Mouse (Mus musculus) regulatory T cell (primary cell): ENCODE results near the gene Adgrv1.

ENCODE experiments used
- in situ Hi-C: fragments of 300-600 bp; cut with MboI, MseI; formaldehyde crosslinking; loops from one replicate; pipeline ENCODE4 v1.15.1; 2025; ENCODE audit warnings: high pct_unique_total_duplicates

Gene Adgrv1

GRCm38 (mm10) chr13:81425111-81425510 is 207.8 kb downstream of the Adgrv1 start:
- in situ Hi-C loops: no loop called here

- in situ Hi-C loops: no loop called here
These were observed 209.0 kb downstream of the Adgrv1 start for GRCm38 (mm10) chr13:81424002-81424401.

- in situ Hi-C loops: no loop called here
These were observed 225.0 kb downstream of the Adgrv1 start for GRCm38 (mm10) chr13:81407881-81408460.

GRCm38 (mm10) chr13:81402826-81403225 is 230.1 kb downstream of the Adgrv1 start:
- in situ Hi-C loops: no loop called here

DNA sequence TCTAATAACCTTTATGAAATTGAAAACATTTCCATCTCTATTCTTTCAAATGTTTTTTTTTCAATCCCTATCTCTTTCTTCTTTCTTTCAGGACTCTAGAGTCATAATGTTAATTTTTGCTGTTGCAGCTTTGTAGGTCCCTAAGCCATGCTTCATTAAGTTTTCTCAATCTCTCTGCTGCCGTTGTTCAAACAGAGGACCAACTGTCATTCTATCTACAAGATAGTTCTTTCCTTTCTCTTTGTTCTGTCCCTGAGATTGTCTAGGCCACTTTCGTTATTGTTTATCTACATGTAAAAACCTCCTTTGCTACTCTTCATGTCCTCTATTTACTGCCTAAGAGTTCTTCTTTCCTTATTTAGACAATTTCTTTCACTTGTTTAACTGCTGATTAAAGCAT is 230.8 kb downstream of the Adgrv1 start:
- in situ Hi-C loops: no loop called here

DNA sequence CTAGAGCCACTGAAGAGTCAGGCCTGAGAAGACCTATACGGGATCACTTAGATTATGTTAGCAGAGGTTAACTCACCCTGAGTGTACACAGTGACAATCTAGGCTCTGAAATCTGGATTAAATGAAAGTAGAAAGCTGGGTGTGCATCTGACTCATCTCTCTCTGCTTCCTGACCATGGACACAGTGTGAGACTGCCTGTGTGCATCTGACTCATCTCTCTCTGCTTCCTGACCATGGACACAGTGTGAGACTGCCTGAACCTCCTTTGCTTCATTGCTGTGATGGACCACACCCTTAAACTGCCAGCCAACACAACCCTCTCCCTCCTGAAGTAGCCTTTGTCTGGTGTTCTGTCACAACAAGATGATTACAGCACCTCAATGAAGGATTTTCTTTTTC is 231.2 kb downstream of the Adgrv1 start:
- in situ Hi-C loops: no loop called here

DNA sequence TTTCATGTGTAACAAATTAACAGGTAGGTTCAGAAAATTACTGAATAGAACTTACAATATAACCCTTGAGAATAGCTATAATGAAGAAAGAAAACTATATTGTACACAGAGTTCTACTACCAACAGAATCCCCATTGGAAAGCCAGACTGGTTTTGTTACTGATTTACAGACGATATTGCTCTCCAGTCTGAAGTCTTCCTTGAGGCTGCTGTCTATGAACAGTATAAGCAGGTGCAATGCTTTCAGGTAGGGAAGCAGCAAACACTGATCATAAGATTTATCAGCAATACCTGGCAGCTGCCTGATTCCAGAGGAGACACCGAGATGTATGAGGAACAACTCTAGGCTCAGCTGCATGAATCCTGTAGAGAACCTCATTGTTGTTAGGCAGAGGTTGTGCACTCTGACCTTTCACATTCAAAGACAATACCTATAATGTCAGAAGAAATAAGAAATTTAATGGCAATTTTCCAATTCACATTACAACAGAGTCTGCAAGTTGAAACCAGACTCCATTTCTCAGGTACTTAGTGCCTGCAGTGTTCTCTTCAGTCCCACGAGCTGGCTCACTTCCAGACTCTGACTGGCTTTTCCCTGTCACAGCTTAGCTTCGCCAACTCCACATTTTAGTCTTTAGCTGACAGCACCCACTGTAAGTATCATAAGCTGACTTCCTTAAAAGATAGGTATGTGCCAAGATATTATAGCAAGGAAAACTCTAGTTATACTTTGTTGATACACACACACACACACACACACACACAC is 247.2 kb downstream of the Adgrv1 start:
- in situ Hi-C loops: no loop called here

DNA sequence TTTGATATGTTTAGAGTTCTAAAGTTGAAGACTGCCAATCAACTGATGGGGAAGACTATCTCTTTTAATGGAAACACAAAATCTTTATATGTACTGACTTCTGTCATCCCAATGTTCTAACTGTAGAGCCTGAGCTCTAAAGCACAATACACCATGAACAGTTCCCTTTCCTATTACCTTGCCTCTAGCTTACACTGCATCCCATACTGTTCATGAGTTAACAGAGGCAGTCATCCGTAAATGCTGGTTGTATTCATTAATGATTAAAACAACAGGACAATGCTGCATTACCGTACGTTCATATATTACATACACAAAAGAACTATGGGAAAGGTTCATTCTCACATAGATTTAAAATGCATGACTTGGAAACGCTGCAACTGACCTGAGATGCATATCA is 251.1 kb downstream of the Adgrv1 start:
- in situ Hi-C loops: no loop called here

- in situ Hi-C loops: loop anchor here (10.0 kb wide), 1 partner anchor 516 kb away; no protein-coding TSS in a partner anchor
These were observed 262.0 kb downstream of the Adgrv1 start for GRCm38 (mm10) chr13:81370801-81371456.

GRCm38 (mm10) chr13:81370196-81370595 is 262.8 kb downstream of the Adgrv1 start:
- in situ Hi-C loops: loop anchor here (10.0 kb wide), 1 partner anchor 515 kb away; no protein-coding TSS in a partner anchor

GRCm38 (mm10) chr13:81369564-81369963 is 263.4 kb downstream of the Adgrv1 start:
- in situ Hi-C loops: loop anchor here (5.0 kb wide), 1 partner anchor 492 kb away; no protein-coding TSS in a partner anchor

- in situ Hi-C loops: loop anchor here (5.0 kb wide), 1 partner anchor 492 kb away; no protein-coding TSS in a partner anchor
These were observed 264.0 kb downstream of the Adgrv1 start for GRCm38 (mm10) chr13:81368987-81369386.

DNA sequence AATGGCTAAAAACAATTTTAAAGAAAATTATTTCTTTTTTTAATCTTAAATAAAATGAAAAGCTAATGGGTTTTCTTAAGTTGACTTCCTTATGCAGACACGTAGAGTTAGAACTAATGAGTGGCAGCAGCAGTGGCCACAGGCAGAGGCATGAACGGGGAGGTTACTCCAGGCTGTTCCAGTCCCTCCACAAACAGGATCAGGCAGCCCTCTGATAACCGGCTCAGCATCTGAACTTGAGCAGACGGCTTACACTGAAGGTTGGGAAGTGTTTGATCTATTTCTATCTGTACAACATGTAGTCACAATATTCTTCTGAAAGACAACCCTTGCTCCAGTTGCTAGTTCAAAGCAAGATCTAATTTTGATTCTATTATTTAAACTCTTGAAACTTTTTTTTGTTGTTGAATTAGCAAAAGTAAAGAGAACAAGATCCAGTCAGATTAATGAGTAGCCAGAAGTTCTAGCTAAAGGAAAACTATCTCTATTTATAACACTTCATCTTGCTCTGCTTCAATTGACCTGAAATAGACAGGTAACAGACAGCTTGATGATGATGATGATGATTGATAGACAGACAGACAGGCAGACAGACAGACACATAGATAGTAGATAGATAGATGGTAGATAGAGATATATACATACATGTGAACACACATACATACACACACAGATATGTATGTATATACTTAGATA is 265.1 kb downstream of the Adgrv1 start:
- in situ Hi-C loops: loop anchor here (5.0 kb wide), 1 partner anchor 491 kb away; no protein-coding TSS in a partner anchor

- in situ Hi-C loops: no loop called here
These were observed 272.6 kb downstream of the Adgrv1 start for GRCm38 (mm10) chr13:81360338-81360737.

GRCm38 (mm10) chr13:81358766-81359165 is 274.2 kb downstream of the Adgrv1 start:
- in situ Hi-C loops: no loop called here

GRCm38 (mm10) chr13:81358365-81358764 is 274.6 kb downstream of the Adgrv1 start:
- in situ Hi-C loops: no loop called here

DNA sequence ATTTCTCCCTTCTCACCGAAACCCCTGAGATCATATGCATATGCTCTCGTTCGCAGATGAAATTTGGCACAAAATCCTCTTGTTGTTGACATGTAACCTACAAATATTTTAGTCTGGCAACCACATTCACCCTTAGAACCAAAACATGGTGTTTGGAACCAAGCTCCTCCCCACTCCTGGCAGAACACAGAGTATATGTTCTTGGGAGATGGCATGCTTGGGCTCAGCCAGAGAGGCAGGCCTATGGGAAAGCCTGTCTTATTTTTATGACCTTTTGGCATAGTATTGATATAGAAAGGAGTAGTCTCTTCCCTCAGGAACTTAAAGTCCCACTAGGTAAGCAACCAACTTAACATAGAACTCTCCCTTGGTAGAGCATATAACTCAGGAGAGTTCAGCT is 275.7 kb downstream of the Adgrv1 start:
- in situ Hi-C loops: no loop called here

DNA sequence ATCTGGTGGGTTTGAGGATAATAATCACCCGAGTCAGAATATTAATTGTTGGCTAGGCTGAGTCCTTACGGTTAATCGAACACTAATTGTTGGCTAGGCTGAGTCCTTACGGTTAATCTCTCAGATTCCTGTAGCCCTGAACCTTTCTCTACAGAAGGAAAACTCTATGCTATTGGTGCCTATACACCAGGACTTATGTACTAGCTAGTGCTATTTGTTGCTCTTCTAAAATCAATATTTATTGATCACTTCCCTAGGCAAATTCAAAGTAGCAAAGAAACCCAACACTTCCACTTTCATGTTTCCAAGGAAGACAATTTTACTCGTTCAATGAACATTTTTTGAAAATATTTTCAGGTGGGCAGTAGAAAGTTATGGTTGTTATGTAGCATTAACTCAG is 278.4 kb downstream of the Adgrv1 start:
- in situ Hi-C loops: no loop called here

DNA sequence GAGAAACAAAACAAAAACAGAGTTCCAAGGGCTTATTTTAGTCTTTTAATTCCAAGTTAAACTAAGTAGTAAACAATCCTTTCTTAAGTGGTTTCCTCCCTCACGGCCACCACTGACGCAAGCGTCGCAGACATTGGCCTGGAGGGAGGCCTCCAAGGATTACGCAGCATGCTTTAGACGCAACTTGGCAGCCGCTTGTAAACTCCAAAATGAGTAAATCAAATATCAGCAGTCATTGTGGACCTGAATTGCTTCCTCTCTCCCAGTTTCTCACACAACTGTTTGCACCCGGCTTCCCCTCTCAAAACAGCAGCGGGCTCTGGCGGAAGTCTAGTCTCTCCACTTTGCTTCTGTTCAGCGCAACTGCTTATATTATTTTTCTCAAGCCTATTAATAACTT is 280.7 kb downstream of the Adgrv1 start:
- in situ Hi-C loops: no loop called here

GRCm38 (mm10) chr13:81351462-81352155 is 281.3 kb downstream of the Adgrv1 start:
- in situ Hi-C loops: no loop called here

DNA sequence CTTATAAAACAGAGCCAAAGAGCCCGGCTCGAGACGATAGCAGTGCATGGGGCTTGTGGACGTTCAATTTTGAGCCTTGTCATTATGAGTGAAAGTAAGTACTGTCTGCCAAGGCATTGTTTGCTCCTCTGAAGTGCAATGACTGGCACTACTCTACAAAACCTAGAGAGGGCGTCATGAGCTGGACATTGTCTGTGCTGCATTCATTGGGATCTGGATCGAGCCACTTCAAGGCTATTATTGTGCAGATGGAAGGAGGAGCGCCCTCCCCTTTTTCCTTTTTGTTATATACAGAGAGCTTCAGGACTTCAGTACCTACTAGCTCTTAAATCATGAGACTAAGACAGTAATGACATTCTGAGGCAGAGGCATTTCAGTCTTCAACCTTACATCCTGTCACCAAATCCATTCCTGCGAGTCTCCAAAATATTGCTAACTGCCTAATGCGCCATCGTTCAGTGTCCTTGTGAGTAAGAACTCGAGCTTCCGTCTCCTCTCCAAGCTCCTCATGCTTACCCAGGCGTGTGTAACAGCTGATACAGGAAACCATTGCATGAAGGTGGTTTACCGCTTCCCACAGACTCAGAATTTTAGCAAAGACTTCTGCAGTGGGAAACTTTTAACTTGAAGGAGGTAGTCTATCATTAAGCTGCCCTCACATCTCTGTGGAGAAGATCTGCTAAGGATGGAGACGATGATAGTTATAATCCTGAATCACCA is 285.5 kb downstream of the Adgrv1 start:
- in situ Hi-C loops: no loop called here
